ENCODE assay signal across 8 mouse cellular contexts in genomic region chr14:25466361-25466760, GRCm38 (mm10). TPM values are rescaled to one million over a fixed set of nuclear protein-coding genes. Genes with fewer than 3 reads are reported as not detected.
DNase-seq lines count a peak whose midpoint lies in the region; ATAC-seq and TF ChIP-seq lines count a peak whose summit lies in the region.

No protein-coding gene starts in this region.

- ATAC-seq in kidney, embryonic 14.5 days (ENCODE audit: low FRiP score, low TSS enrichment) = no peak
- 0 out of 2 replicates have a peak, but pooled peaks have one; percentile 8 for ATAC-seq in megakaryocyte progenitor cell, adult 5-6 weeks (replicated peaks; ENCODE audit: poor library complexity)

- DNase-seq in kidney, adult 11 months = peak; percentile 88
- DNase-seq in cerebellum, adult 9-10 months = peak; percentile 42
- DNase-seq in kidney, adult 2 months = peak; percentile 94
- DNase-seq in frontal cortex, adult 2 months (ENCODE audit: extremely low spot score in 1 of 2, low spot score in 1 of 2) = no peak
- DNase-seq in layer of hippocampus, adult 9-11 months = no peak
- no peak for DNase-seq in right cerebral cortex, adult 18-20 months

- H3K36me3 ChIP-seq in kidney, embryonic 14.5 days (ENCODE audit: control insufficient read depth, insufficient read depth, low read length) = no peaks in the 10 kb centered on the region
- H3K36me3 ChIP-seq in kidney, adult 2 months (ENCODE audit: control insufficient read depth, insufficient read depth, low read length) = no peaks in the 10 kb centered on the region

- no peak overlapping the region for H3K4me2 ChIP-seq in kidney, embryonic 14.5 days (replicated peaks; ENCODE audit: low read depth, low read length)

- no peak for TF ChIP-seq CTCF in kidney, adult 2 months (conservative IDR thresholded peaks at IDR 0.05; ENCODE audit: insufficient read depth, insufficient read length, low read depth, low read length)

- H3K4me3 ChIP-seq in kidney, embryonic 14.5 days (ENCODE audit: low read length) = no peak overlapping the region
- no peak overlapping the region for H3K4me3 ChIP-seq in kidney, adult 2 months (ENCODE audit: insufficient read depth, low read depth, low read length)

- no peak for TF ChIP-seq POLR2A in kidney, adult 2 months (IDR thresholded peaks at IDR 0.05; ENCODE audit: low read depth, low read length)

- no peaks in the 10 kb centered on the region for H3K27me3 ChIP-seq in kidney, embryonic 14.5 days (ENCODE audit: control insufficient read depth, insufficient read depth, low read length)
- H3K27me3 ChIP-seq in kidney, adult 2 months (replicated peaks; ENCODE audit: control insufficient read depth, insufficient read depth, low read length) = no peaks in the 10 kb centered on the region

- no peak overlapping the region for H3K9ac ChIP-seq in kidney, embryonic 14.5 days (ENCODE audit: low read depth, low read length)

- H3K9me3 ChIP-seq in kidney, embryonic 14.5 days (ENCODE audit: control insufficient read depth, low read length) = no peaks in the 10 kb centered on the region

- no peak overlapping the region for H3K27ac ChIP-seq in kidney, embryonic 14.5 days (ENCODE audit: low read depth, low read length)
- H3K27ac ChIP-seq in kidney, adult 2 months (ENCODE audit: insufficient read depth, low read depth, low read length) = peak overlapping the region; percentile 96

- H3K4me1 ChIP-seq in kidney, embryonic 14.5 days (ENCODE audit: control insufficient read depth, insufficient read depth, low read length) = peaks cover 93% of the 10 kb centered on the region
- peaks cover 91% of the 10 kb centered on the region for H3K4me1 ChIP-seq in kidney, adult 2 months (ENCODE audit: control insufficient read depth, insufficient read depth, low read length)

- WGBS in kidney, embryonic 14.5 days = 63% methylated on average over 4 of the region's 4 CpGs
- 15% methylated on average over 4 of the region's 4 CpGs for WGBS in kidney, adult 2 months

RNA-seq across cellular contexts. Expression of gene Zmiz1, which starts 7.4 kb away (rescaled TPM):
- 43.3 and 57.3 TPM in 2 replicates for polyA plus RNA-seq in kidney, embryonic 14.5 days (2014; fragmentation: Nextera tagmentation; extraction: Ambion mirVana)
- polyA plus RNA-seq in kidney, adult 2 months (2012; rRNA removed) = 37.8 and 42.6 TPM in 2 replicates
- 70.0 and 79.1 TPM in 2 replicates for total RNA-seq in megakaryocyte progenitor cell, adult 5-6 weeks (2015)
- total RNA-seq in megakaryocyte progenitor cell, adult 5-6 weeks (2017) = 8.2 and 9.3 TPM in 2 replicates
- 39.1 and 45.9 TPM in 2 replicates for polyA plus RNA-seq in frontal cortex, adult 2 months (2012; rRNA removed)

Comparison
In these comparisons a context has a peak if more than half of its experiments do, and no peak if none do; other contexts are left out.
1. DNase-seq: peak in kidney, adult 11 months (single experiment), cerebellum, adult 9-10 months (single experiment) and kidney, adult 2 months (single experiment); none in frontal cortex, adult 2 months (0 of 2), layer of hippocampus, adult 9-11 months (single experiment) and right cerebral cortex, adult 18-20 months (single experiment).